Mouse (Mus musculus) adrenal gland, adult (tissue): Measurements from ENCODE around the gene Rapgef4.
A peak's percentile ranks its signal among the peaks of the same experiment; 100 is the strongest.
"Not testable (repeated sequence)": the region's sequence is repeated elsewhere in the genome, so short reads cannot be mapped to it uniquely, and the experiment has no call there.

ENCODE experiments used
- DNase-seq, 2 experiments: peaks; one replicate each; pipeline ENCODE4 v3.0.0; 2022 to 2023; ENCODE audit warnings: low spot score in 1 of 2; ENCODE audit not compliant: inconsistent age in 2 of 2

Gene Rapgef4

GRCm38 (mm10) chr2:72073121-72073520 lies 92.1 kb downstream of the Rapgef4 start:
- DNase-seq: not testable (repeated sequence)

GRCm38 (mm10) chr2:72074999-72075561 lies 94.0 kb downstream of the Rapgef4 start:
- peak in 1 of 2 experiments; percentile 51 for DNase-seq

GRCm38 (mm10) chr2:72077490-72078139 lies 96.6 kb downstream of the Rapgef4 start:
- peak in 1 of 2 experiments; percentile 52 for DNase-seq

- peak in 1 of 2 experiments; percentile 73 for DNase-seq
Measured at GRCm38 (mm10) chr2:72078140-72078521, 97.1 kb downstream of the Rapgef4 start.

GRCm38 (mm10) chr2:72079110-72079509 lies 98.1 kb downstream of the Rapgef4 start:
- no peak for DNase-seq

- DNase-seq: no peak
Measured at GRCm38 (mm10) chr2:72082846-72083245, 101.8 kb downstream of the Rapgef4 start.

GRCm38 (mm10) chr2:72088886-72089285 lies 107.8 kb downstream of the Rapgef4 start:
- peak in 1 of 2 experiments; percentile 66 for DNase-seq

- peak; percentile 48 to 90 for DNase-seq
Measured at GRCm38 (mm10) chr2:72090061-72090460, 109.0 kb downstream of the Rapgef4 start.

- DNase-seq: peak in 1 of 2 experiments; percentile 74
Measured at GRCm38 (mm10) chr2:72092046-72092445, 111.0 kb downstream of the Rapgef4 start.

- DNase-seq: peak in 1 of 2 experiments; percentile 70
Measured at GRCm38 (mm10) chr2:72093402-72094037, 112.5 kb downstream of the Rapgef4 start.

- peak; percentile 53 to 88 for DNase-seq
Measured at GRCm38 (mm10) chr2:72094038-72094437, 113.0 kb downstream of the Rapgef4 start.

GRCm38 (mm10) chr2:72094446-72094845 lies 113.4 kb downstream of the Rapgef4 start:
- DNase-seq: no peak

- DNase-seq: peak; percentile 49 to 85
Measured at GRCm38 (mm10) chr2:72095002-72095401, 114.0 kb downstream of the Rapgef4 start.

GRCm38 (mm10) chr2:72096345-72096744 lies 115.3 kb downstream of the Rapgef4 start:
- DNase-seq: peak; percentile 75 to 92

GRCm38 (mm10) chr2:72098366-72098765 lies 117.3 kb downstream of the Rapgef4 start:
- no peak for DNase-seq

GRCm38 (mm10) chr2:72104604-72105003 lies 123.6 kb downstream of the Rapgef4 start:
- peak in 1 of 2 experiments; percentile 74 for DNase-seq

GRCm38 (mm10) chr2:72107525-72108180 lies 126.6 kb downstream of the Rapgef4 start:
- peak in 1 of 2 experiments; percentile 68 for DNase-seq

GRCm38 (mm10) chr2:72108448-72109312 lies 127.6 kb downstream of the Rapgef4 start:
- DNase-seq: no peak

- DNase-seq: no peak
Measured at GRCm38 (mm10) chr2:72110404-72110803, 129.4 kb downstream of the Rapgef4 start.

- DNase-seq: peak; percentile 50 to 81
Measured at GRCm38 (mm10) chr2:72113716-72114115, 132.7 kb downstream of the Rapgef4 start.

GRCm38 (mm10) chr2:72114148-72114559 lies 133.1 kb downstream of the Rapgef4 start:
- DNase-seq: peak in 1 of 2 experiments; percentile 50
